Mouse (Mus musculus) MEL (cell line): ENCODE data around the gene Tnfrsf4. TPM values are rescaled to one million over a fixed set of nuclear protein-coding genes. Genes with fewer than 3 reads are reported as not detected.

Experiments used
- DNase-seq: peaks from one replicate; pipeline ENCODE4 v3.0.0; 2011; ENCODE audit warnings: low read depth, low spot score
- H3K27ac ChIP-seq: 2 replicates; pipeline ENCODE4 v1.5.1; 2012; ENCODE audit warnings: low read depth, mild to moderate bottlenecking, control low read depth, low read length, moderate library complexity; ENCODE audit not compliant: control insufficient read depth
- H3K27me3 ChIP-seq, 2 experiments: fragments of 150-350 bp in 1 of 2; sonication (generic) in 1 of 2; 2 replicates each; pipeline ENCODE4 v1.6.1; 2012; ENCODE audit warnings: low read length in 2 of 2, mild to moderate bottlenecking in 2 of 2, improper control_type of control experiment in 1 of 2, moderate library complexity in 1 of 2; ENCODE audit not compliant: insufficient read depth in 2 of 2, control insufficient read depth in 1 of 2
- H3K36me3 ChIP-seq, 2 experiments: 2 replicates each; pipeline ENCODE4 v1.6.1; 2012 to 2014; ENCODE audit warnings: low read length in 2 of 2, improper control_type of control experiment in 1 of 2, inconsistent platforms in 1 of 2, mild to moderate bottlenecking in 1 of 2; ENCODE audit not compliant: insufficient read depth in 2 of 2, control insufficient read depth in 1 of 2
- H3K4me1 ChIP-seq, 2 experiments: fragments of 150-350 bp in 1 of 2; sonication (generic) in 1 of 2; 2 replicates each; pipeline ENCODE4 v1.6.1; 2012; ENCODE audit warnings: low read length in 2 of 2, improper control_type of control experiment in 1 of 2, mild to moderate bottlenecking in 1 of 2; ENCODE audit not compliant: insufficient read depth in 2 of 2, control insufficient read depth in 1 of 2
- H3K4me3 ChIP-seq, 2 experiments: fragments of 150-350 bp in 1 of 2; sonication (generic) in 1 of 2; 2 replicates each; pipeline ENCODE4 v1.5.1; 2012; ENCODE audit warnings: low read depth in 2 of 2, low read length in 2 of 2, mild to moderate bottlenecking in 2 of 2, moderate library complexity in 2 of 2, control low read depth in 1 of 2, improper control_type of control experiment in 1 of 2; ENCODE audit not compliant: control insufficient read depth in 1 of 2, insufficient read depth in 1 of 2
- H3K79me2 ChIP-seq: 2 replicates; pipeline ENCODE4 v1.6.1; 2012; ENCODE audit warnings: mild to moderate bottlenecking, low read length, moderate library complexity; ENCODE audit not compliant: control insufficient read depth, poor library complexity, insufficient read depth
- H3K9ac ChIP-seq: 2 replicates; pipeline ENCODE4 v1.6.1; 2012; ENCODE audit warnings: low read depth, mild to moderate bottlenecking, control low read depth, low read length, moderate library complexity; ENCODE audit not compliant: control insufficient read depth, poor library complexity, severe bottlenecking
- H3K9me3 ChIP-seq: fragments of 150-350 bp; sonication (generic); replicated peaks from 2 replicates; pipeline ENCODE4 v1.6.1; 2012; ENCODE audit warnings: mild to moderate bottlenecking, low read length, improper control_type of control experiment, moderate library complexity; ENCODE audit not compliant: insufficient read depth
- CHD1 ChIP-seq: IDR thresholded peaks from 2 replicates; pipeline ENCODE4 v1.6.1; 2012; ENCODE audit warnings: low read depth, mild to moderate bottlenecking, inconsistent platforms, low read length, improper control_type of control experiment
- ELF1 ChIP-seq: IDR thresholded peaks from 2 replicates; pipeline ENCODE4 v1.6.1; 2014; ENCODE audit warnings: low read depth, mild to moderate bottlenecking, inconsistent platforms, low read length, improper control_type of control experiment, moderate library complexity
- GABPA ChIP-seq: IDR thresholded peaks from 2 replicates; pipeline ENCODE4 v1.6.1; 2012; ENCODE audit warnings: low read depth, mild to moderate bottlenecking, inconsistent platforms, low read length, improper control_type of control experiment, moderate library complexity
- MEF2A ChIP-seq: IDR thresholded peaks from 2 replicates; pipeline ENCODE4 v1.6.1; 2014; ENCODE audit warnings: low read depth, mild to moderate bottlenecking, inconsistent platforms, low read length, improper control_type of control experiment; ENCODE audit not compliant: poor library complexity, insufficient replicate concordance, severe bottlenecking; ENCODE audit errors: extremely low read depth
- MXI1 ChIP-seq: IDR thresholded peaks from 2 replicates; pipeline ENCODE4 v1.6.1; 2011; ENCODE audit warnings: mild to moderate bottlenecking, low read depth, low read length, improper control_type of control experiment
- MYC ChIP-seq: IDR thresholded peaks from 2 replicates; pipeline ENCODE4 v1.6.1; 2011; ENCODE audit warnings: low read depth, mild to moderate bottlenecking, low read length, improper control_type of control experiment, moderate library complexity
- NRF1 ChIP-seq: IDR thresholded peaks from 2 replicates; pipeline ENCODE4 v1.6.1; 2014; ENCODE audit warnings: low read depth, mild to moderate bottlenecking, inconsistent platforms, low read length, improper control_type of control experiment, moderate library complexity; ENCODE audit not compliant: poor library complexity, insufficient read depth, severe bottlenecking
- POLR2AphosphoS5 ChIP-seq: IDR thresholded peaks from 2 replicates; pipeline ENCODE4 v1.6.1; 2012; ENCODE audit warnings: low read depth, borderline replicate concordance, mild to moderate bottlenecking, inconsistent platforms, low read length, moderate library complexity, mixed read lengths
- RAD21 ChIP-seq: IDR thresholded peaks from 2 replicates; pipeline ENCODE4 v1.6.1; 2011; ENCODE audit warnings: mild to moderate bottlenecking, low read depth, low read length, improper control_type of control experiment
- RCOR1 ChIP-seq: IDR thresholded peaks from 2 replicates; pipeline ENCODE4 v1.6.1; 2012; ENCODE audit warnings: low read depth, mild to moderate bottlenecking, inconsistent platforms, low read length, improper control_type of control experiment
- TCF12 ChIP-seq: IDR thresholded peaks from 2 replicates; pipeline ENCODE4 v1.6.1; 2014; ENCODE audit warnings: low read depth, mild to moderate bottlenecking, inconsistent platforms, low read length, improper control_type of control experiment, moderate library complexity
- UBTF ChIP-seq: IDR thresholded peaks from 2 replicates; pipeline ENCODE4 v1.6.1; 2012; ENCODE audit warnings: low read depth, mild to moderate bottlenecking, inconsistent platforms, low read length, improper control_type of control experiment, moderate library complexity, borderline replicate concordance; ENCODE audit not compliant: insufficient read depth
- USF2 ChIP-seq, 2 experiments: IDR thresholded peaks; 2 replicates each; pipeline ENCODE4 v1.6.1; 2011 to 2012; ENCODE audit warnings: improper control_type of control experiment in 2 of 2, low read length in 2 of 2, borderline replicate concordance in 1 of 2, inconsistent platforms in 1 of 2, low read depth in 1 of 2, mild to moderate bottlenecking in 1 of 2; ENCODE audit not compliant: insufficient read depth in 1 of 2
- ZC3H11A ChIP-seq: IDR thresholded peaks from 2 replicates; pipeline ENCODE4 v1.6.1; 2012; ENCODE audit warnings: low read depth, mild to moderate bottlenecking, inconsistent platforms, low read length, improper control_type of control experiment
- ZMIZ1 ChIP-seq: IDR thresholded peaks from 2 replicates; pipeline ENCODE4 v1.6.1; 2012; ENCODE audit warnings: low read depth, mild to moderate bottlenecking, inconsistent platforms, low read length, improper control_type of control experiment, moderate library complexity
- polyA plus RNA-seq, 2 experiments: library from polyadenylated mRNA; stranded (reverse) in 1 of 2; unstranded in 1 of 2; fragments of >175 nt in 1 of 2; fragments of >200 nt in 1 of 2; gene quantifications; 2 replicates each; pipeline versions ENCODE4 v1.2.1 to v1.2.4; 2012; ENCODE audit warnings: low replicate concordance in 2 of 2, low read depth in 1 of 2; ENCODE audit not compliant: insufficient read length in 2 of 2, insufficient read depth in 1 of 2, missing spikeins in 1 of 2
- total RNA-seq: library from RNA; depleted of rRNA; stranded (reverse); fragments of 300-350 nt; gene quantifications from 2 replicates; pipeline ENCODE4 v1.2.3, GENCODE M21; 2012

Tnfrsf4 gene
- total and polyA plus RNA-seq, 3 experiments, result 1.6 to 2.7 TPM; not detected in 1

- peak; percentile 42; the same call in 1 of the 2 replicates for TF ChIP-seq ELF1
- TF ChIP-seq POLR2AphosphoS5, result no peak
- Histone ChIP-seq H3K4me1 (peaks cover 0 to 8% of the 10 kb centered on the region in 2 experiments; a peak in 3 of 4 replicates), H3K79me2 (no peaks in the 10 kb centered on the region), H3K27ac (no peak overlapping the region), H3K9me3 (no peaks in the 10 kb centered on the region), H3K4me3 (peak overlapping the region in 1 of 2 experiments; percentile 37; a peak in 2 of 4 replicates), H3K9ac (no peak overlapping the region), H3K27me3 (no peaks in the 10 kb centered on the region), H3K36me3 (peaks cover 0 to 9% of the 10 kb centered on the region in 2 experiments; a peak in 2 of 4 replicates)
- DNase-seq, result peak; percentile 51
Observed at GRCm38 (mm10) chr4:156050391-156050980, 36.8 kb downstream of the Tnfrsf4 start.

DNA sequence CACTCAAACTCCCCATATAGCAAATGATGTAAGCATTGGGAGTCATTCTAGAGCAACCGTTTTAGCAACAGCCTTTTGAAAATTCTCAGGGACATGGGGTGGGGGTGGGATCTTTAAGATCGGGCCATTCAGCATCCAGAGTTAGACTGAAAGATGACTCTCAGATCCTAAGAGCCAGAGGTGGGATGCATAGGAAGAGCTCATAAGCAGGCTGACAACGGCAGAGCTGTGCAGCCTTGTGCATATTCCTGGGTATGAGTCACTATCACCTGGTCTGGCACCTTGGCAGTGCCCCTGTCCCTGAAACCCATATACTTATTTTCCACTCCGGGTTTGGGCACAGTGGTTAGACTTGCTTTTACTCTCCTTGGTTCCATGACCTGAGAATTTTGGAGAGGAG lies 39.5 kb downstream of the Tnfrsf4 start:
- H3K9ac ChIP-seq, result no peak overlapping the region
- H3K36me3 ChIP-seq, result peaks cover 0 to 9% of the 10 kb centered on the region in 2 experiments; a peak in 2 of 4 replicates
- TF ChIP-seq NRF1, result no peak
- no peak for TF ChIP-seq RAD21
- no peak for TF ChIP-seq USF2 (IDR thresholded peaks at IDR 0.05; ENCODE audit: borderline replicate concordance in 1 of 2, insufficient read depth in 1 of 2, low read depth in 1 of 2, low read length in 2 of 2)
- no peak for TF ChIP-seq MXI1
- TF ChIP-seq RCOR1, result no peak
- TF ChIP-seq CHD1, result no peak
- no peak for TF ChIP-seq TCF12
- TF ChIP-seq UBTF, result no peak
- no peak for TF ChIP-seq ZMIZ1
- TF ChIP-seq MYC, result no peak
- no peak for TF ChIP-seq ELF1
- no peak for TF ChIP-seq MEF2A
- TF ChIP-seq ZC3H11A, result no peak
- TF ChIP-seq GABPA, result no peak
- peaks cover 2 to 3% of the 10 kb centered on the region in 2 experiments; a peak in 2 of 4 replicates for H3K27me3 ChIP-seq
- H3K9me3 ChIP-seq, result no peaks in the 10 kb centered on the region
- no peak overlapping the region for H3K27ac ChIP-seq
- H3K4me3 ChIP-seq, result no peak overlapping the region
- DNase-seq, result no peak
- no peaks in the 10 kb centered on the region for H3K79me2 ChIP-seq
- peaks cover 0 to 8% of the 10 kb centered on the region in 2 experiments; a peak in 3 of 4 replicates for H3K4me1 ChIP-seq
